Mouse (Mus musculus) heart, embryonic 12.5 days (tissue): ENCODE data around the gene Dlx1. TPM values are rescaled to one million over a fixed set of nuclear protein-coding genes. Genes with fewer than 3 reads are reported as not detected.

ENCODE experiments used
- polyA plus RNA-seq: library from polyadenylated mRNA; unstranded; fragments of >200 nt; fragmentation: Nextera tagmentation; extraction: Ambion mirVana; gene quantifications from 2 replicates; pipeline ENCODE4 v1.2.1, GENCODE M21; 2016

Dlx1 gene
- polyA plus RNA-seq, 1 experiment from 2014 or later: 0.47 TPM

Other genes with a start within 250 kb of the Dlx1 start
- gene Slc25a12, start 160.4 kb upstream of the Dlx1 start, polyA plus RNA-seq: 92.1 and 92.8 TPM in 2 replicates
- gene Hat1, start 139.2 kb upstream of the Dlx1 start, polyA plus RNA-seq: 124 and 132 TPM in 2 replicates
- 35.6 and 35.8 TPM in 2 replicates for gene Metap1d, start 74.8 kb upstream of the Dlx1 start, polyA plus RNA-seq
- 0.39 and 0.68 TPM in 2 replicates for gene Dlx2, start 18.6 kb downstream of the Dlx1 start, polyA plus RNA-seq
- 115 and 130 TPM in 2 replicates for gene Itga6, start 217.5 kb downstream of the Dlx1 start, polyA plus RNA-seq